Mouse (Mus musculus) megakaryocyte, embryonic 14.5 days (primary cell): ENCODE measurements at regions not wholly inside any gene's neighbourhood (a gene's known extent, or its start where the extent isn't known, plus 50 kb on each side); places are given as distances from the start of the nearest gene placed in this dataset.

Experiments
- FLI1 ChIP-seq: IDR thresholded peaks from 2 replicates; pipeline ENCODE4 v1.6.1; 2012; ENCODE audit warnings: low read length, inconsistent platforms, mixed read lengths
- GATA1 ChIP-seq: IDR thresholded peaks from 3 replicates; pipeline ENCODE4 v1.6.1; 2012; ENCODE audit warnings: mixed read lengths, low read length, inconsistent platforms, borderline replicate concordance

DNA sequence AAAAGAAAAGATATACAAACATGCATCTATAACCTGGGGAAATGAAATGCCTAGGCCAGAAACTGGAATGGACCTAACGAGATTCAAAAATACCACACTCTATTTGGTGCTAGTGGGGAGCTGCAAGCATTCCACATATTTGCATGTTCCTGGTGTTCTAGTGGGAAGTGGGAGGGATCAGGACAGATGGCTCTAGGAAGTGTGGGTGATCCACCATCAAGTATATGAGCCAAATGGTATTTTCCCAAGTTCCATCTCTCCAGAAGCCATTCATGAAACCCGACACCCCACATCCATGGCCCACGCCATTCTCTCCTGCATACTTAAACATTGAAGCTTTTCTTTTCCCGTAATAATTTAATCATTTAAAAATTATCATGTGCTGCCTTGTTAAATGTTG is 218.2 kb downstream of the Qdpr start:
- TF ChIP-seq GATA1 (no peak), FLI1 (no peak)
